Mouse (Mus musculus) layer of hippocampus, adult 8-10 months (tissue): ENCODE measurements at regions not wholly inside any gene's neighbourhood (a gene's known extent, or its start where the extent isn't known, plus 50 kb on each side); places are given as distances from the start of the nearest gene placed in this dataset.
A peak's percentile ranks its signal among the peaks of the same experiment; 100 is the strongest.

ENCODE experiments used
- DNase-seq, 2 experiments: peaks; one replicate each; pipeline ENCODE4 v3.0.0; 2022; ENCODE audit warnings: low spot score in 2 of 2

- DNase-seq, result no peak
Measured at GRCm38 (mm10) chr19:6645912-6646311, 103.1 kb upstream of the Slc22a12 start.

GRCm38 (mm10) chr19:6644871-6645270 is 102.0 kb upstream of the Slc22a12 start:
- DNase-seq, result no peak

DNA sequence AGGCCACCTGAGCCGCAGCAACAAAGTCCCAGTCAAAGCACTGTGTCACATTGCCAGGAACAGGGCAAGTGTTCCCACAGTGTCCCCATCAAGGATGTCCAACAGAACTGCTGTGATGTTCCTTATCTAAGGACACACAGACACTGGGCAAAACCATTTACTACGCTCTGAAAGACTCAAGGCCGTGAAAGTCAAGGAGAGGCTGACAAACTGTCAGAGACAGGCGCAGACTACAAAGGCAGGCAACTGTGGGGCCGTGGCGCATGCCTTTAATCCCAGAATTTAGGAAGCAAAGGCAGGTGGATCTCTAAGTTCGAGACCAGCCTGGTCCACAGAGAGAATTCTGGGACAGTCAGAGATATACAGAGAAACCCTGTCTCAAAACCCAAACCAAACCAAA is 96.8 kb upstream of the Slc22a12 start:
- DNase-seq, result no peak

GRCm38 (mm10) chr19:6633400-6633799 is 90.6 kb upstream of the Slc22a12 start:
- DNase-seq, result no peak

GRCm38 (mm10) chr19:6631817-6632216 is 89.0 kb upstream of the Slc22a12 start:
- no peak for DNase-seq

- no peak for DNase-seq
Measured at GRCm38 (mm10) chr19:6630613-6630940, 87.7 kb upstream of the Slc22a12 start.

DNA sequence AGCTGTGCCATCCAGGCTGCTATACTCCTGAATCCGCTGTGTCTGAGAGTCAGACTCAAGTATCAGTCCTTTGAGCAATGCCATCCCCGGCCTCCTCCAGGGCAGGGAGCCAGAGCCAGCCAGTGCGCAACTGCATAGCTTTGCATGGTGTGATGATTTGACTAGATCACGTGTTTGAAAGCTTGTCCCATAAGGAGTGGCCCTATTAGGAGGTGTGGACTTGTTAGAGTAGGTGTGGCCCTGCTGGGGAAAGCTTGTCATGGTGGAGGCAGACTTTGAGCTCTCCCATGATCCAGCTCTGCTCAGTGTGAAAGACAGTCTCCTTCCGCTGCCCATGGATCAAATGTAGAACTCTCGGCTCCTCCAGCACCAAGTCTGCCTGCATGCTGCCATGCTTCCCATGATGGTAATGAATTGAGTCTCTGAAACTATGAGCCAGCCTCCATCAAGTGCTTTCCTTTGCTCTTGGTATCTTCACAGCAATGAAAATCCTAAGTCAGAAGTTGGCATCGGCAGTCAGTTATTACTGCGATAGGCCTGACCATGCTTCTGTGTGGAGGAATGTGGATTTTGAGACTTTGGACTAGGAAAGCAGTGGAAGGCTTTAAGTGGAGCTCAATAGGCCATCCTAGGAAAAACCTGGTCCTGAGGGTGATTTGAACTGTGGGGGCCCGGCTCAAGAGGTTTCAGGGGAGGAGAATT is 87.2 kb upstream of the Slc22a12 start:
- no peak for DNase-seq

DNA sequence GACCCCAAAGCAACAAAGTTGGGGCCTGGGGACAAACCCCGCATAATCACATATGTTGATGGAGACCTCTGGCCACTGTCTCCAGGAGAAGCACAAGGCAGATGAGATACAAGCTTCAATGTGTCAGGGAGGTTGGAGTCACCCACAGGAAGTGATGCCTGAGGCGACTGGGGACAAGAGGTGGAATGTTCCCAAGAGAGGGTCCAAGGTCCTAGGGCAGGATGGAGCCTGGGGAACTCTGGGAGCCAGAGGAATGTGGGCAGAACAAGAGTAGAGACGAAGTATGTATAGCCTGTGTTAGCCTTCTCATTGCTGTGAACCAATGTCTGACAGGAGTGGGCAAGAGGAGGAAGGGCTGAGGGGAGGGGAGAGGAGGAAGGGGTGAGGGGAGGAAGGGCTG is 82.7 kb upstream of the Slc22a12 start:
- DNase-seq, result no peak

DNA sequence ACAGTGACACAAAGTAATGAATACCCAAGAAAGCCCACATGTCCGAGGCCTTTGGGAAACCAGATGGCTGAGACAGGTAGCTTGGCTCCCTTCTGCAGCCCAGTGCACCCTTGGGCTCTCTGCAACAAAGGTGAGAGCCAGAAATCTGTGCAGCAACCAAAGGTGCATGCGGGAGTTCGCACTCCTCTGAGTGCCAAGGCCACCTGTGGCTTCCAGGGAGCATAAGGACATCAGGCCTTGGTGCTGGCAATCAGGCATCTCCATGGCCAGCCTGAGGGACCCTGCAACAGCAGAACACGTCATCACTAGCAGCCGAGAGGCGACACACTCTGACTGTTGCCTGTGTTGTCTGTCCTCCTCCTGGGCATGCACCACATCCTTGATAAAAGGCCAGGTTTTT is 78.2 kb upstream of the Slc22a12 start:
- DNase-seq, result no peak

DNA sequence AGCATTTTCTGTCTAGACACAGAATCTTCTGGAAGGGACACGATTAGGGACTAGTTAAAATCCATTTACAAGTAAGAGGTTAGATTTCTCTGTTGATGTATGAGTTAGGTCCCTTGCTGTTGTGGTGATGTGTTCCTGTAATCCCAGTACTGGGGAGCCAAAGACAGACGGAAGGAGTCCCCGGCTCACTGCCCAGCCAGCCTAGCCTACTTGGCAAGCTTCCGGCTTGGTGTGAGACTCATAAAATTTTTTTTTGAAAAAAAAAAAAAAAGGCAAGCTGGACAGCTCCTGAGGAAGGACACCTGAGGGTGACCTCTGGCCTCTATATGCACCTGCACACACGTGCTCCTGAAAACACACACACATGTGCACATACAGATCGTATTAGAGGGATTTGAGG is 76.7 kb upstream of the Slc22a12 start:
- no peak for DNase-seq

- no peak for DNase-seq
Measured at GRCm38 (mm10) chr19:6616659-6617058, 73.8 kb upstream of the Slc22a12 start.

GRCm38 (mm10) chr19:6612441-6612840 is 69.6 kb upstream of the Slc22a12 start:
- DNase-seq, result no peak

DNA sequence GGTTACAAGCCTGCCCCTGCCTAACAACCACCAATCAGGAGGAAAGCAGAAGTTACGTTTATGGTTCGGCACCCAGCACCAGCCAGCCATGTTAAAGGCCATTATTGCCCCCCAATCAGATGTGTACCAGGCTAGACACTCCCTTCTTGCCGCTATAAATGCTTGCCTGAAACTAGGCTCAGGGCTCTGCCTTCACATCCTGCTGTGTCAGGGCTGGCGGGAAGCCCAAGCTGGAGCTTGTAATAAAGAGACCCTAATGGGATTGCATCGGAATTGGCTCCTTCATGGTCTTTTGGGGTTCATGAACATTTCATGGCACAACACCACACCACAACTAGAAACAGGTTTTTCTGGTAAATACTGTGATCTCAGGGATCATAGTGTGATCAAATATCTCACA is 69.1 kb upstream of the Slc22a12 start:
- no peak for DNase-seq

- DNase-seq, result no peak
Measured at GRCm38 (mm10) chr19:6610715-6611114, 67.9 kb upstream of the Slc22a12 start.

- no peak for DNase-seq
Measured at GRCm38 (mm10) chr19:6610051-6610450, 67.2 kb upstream of the Slc22a12 start.

- no peak for DNase-seq
Measured at GRCm38 (mm10) chr19:6607501-6607900, 64.7 kb upstream of the Slc22a12 start.

DNA sequence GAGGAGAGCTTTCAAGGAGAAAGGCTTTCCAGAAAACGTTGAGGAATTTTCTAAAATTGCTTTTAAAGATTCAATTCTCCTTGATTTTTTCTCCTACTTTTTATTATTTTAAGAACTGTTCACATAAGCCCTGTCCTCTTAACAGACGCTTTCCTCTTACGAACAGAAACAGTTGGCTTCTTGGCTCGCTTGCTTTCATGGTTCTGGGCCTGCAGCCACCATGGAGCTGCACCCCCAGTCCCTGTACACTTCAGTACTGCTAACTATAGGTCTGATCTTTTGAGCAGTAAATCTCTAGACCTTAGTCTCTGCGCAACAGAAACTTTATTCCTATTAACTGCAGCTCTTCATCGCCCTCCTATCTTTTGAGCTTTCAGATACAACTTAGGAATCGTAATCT is 63.8 kb upstream of the Slc22a12 start:
- DNase-seq, result peak in 1 of 2 experiments; percentile 24

GRCm38 (mm10) chr19:6604702-6605101 is 61.9 kb upstream of the Slc22a12 start:
- no peak for DNase-seq

GRCm38 (mm10) chr19:6600873-6601530 is 58.2 kb upstream of the Slc22a12 start:
- DNase-seq, result no peak

GRCm38 (mm10) chr19:6599281-6599680 is 56.4 kb upstream of the Slc22a12 start:
- DNase-seq, result no peak

DNA sequence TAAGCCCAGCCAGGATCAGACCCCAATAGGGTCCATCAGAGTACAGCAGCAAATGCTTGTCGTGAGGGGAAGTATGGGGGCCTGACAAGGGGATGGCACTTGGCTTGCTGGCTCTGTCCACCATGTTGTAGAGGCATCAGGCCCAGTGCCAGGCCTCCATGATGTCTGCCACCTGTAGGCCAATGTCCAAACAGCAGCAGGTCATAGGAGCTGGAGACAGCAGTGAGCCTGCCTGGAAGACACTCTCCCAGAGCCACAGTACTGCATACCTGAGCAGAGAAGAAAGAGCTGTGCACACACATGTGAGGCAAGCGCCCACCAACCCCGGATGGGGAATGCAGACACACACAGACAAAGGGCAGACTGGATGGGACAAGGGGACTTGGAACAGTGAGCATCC is 55.4 kb upstream of the Slc22a12 start:
- DNase-seq, result no peak

GRCm38 (mm10) chr19:6595801-6596200 is 53.0 kb upstream of the Slc22a12 start:
- DNase-seq, result no peak
